Mouse (Mus musculus) frontal cortex, postnatal 36 days (tissue): ENCODE data around the gene Fgfr2.

Experiments
- DNase-seq, 2 experiments: peaks; one replicate each; pipeline ENCODE4 v3.0.0; 2022; ENCODE audit warnings: low spot score in 2 of 2

The Fgfr2 gene

GRCm38 (mm10) chr7:132338350-132338749 is 784.8 kb downstream of the Fgfr2 start:
- no peak for DNase-seq

- no peak for DNase-seq
Observed at GRCm38 (mm10) chr7:132337268-132337917, 785.8 kb downstream of the Fgfr2 start.

DNA sequence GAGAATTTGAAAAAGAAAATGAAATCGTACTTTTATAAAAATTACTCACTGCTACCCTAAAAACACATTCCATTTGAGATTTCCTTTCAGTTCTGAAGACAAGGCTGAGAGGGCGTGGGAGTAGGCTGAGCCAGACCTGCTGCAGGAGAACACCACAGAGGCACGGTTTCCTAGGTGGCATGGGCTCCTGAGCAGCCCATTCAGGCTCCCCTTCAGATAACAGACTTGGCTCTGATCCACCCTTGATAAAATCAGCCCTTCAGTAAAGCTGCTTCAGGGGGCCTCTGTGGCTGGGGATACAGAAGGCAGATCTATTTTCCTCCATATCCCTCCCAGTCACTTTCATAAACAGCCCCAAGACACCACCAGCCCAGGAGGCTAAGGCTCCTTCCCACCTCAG is 786.4 kb downstream of the Fgfr2 start:
- peak; percentile 36 to 47 for DNase-seq

DNA sequence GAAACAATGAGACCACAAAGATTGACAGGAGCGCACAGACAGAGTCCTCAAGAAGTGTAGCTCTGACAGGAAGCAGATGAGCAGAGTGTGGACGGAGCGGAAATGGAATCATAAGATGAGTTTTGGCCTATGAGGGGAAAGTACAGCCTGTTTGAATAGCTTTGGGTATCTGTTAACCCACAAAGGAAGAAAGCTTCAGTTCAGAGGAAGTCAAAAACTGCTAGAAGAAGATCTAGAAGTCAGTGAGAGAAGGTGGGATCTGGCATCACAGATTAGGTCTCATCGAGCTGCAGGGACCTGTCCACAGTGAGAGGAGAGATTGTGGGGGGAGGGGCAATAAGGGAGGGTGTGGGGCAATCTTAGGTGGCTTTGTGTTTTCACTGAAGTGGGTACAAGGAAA is 787.8 kb downstream of the Fgfr2 start:
- DNase-seq = no peak

GRCm38 (mm10) chr7:132333078-132333477 is 790.1 kb downstream of the Fgfr2 start:
- DNase-seq = no peak

DNA sequence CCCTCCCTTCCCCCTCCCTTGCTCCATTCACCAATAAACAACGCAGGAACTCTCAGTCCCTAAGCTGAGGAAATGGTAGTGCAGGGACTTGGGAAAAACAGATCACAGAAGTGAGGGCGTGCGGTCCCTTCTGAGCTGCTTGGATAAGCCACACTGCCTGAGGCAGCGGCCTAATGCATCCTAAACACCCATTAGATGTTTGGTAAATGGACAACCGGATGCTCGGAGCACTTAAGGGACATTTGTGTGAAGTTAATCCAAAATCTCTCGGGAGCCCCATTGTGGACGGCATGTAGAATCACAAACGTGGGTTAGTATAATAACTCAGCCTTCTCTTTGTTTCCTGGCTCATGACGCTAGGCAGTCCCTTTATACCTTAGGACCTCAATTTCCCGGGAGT is 791.0 kb downstream of the Fgfr2 start:
- no peak for DNase-seq

DNA sequence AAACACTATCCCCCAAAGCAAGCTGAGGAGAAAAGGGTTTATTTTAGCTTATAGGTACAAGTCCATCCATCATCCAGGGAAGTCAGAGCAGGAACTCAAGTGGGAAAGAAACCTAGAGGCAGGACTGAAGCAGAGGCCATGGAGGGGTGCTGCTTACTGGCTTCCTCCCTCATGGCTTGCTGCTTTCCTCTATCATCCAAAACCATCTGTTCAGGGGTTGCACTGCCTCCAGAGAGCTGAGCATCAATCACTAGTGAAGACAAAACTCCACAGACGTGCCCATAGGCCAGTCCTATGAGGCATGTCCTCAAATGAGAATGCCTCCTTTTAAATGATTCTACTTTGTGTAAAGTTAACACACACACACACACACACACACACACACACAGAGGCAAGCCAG is 793.0 kb downstream of the Fgfr2 start:
- DNase-seq = no peak

DNA sequence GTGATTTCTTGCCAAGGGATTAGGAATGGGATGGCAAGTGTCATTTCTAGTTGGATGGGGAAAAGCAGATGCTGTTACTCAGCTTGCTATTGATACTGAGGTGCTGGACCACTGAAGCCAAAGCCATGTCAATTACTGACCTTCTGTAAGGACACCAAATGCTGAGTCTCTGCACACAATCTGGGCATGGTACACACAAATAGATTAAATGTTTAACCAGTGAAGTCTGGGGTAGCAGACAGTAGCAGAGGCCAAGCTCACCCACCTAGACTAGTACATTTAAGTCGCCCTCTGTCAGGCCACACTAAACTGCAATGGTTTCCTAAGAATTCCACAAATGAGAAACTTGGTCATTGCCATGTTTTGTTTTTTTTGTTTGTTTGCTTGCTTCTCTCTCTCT is 794.5 kb downstream of the Fgfr2 start:
- no peak for DNase-seq

DNA sequence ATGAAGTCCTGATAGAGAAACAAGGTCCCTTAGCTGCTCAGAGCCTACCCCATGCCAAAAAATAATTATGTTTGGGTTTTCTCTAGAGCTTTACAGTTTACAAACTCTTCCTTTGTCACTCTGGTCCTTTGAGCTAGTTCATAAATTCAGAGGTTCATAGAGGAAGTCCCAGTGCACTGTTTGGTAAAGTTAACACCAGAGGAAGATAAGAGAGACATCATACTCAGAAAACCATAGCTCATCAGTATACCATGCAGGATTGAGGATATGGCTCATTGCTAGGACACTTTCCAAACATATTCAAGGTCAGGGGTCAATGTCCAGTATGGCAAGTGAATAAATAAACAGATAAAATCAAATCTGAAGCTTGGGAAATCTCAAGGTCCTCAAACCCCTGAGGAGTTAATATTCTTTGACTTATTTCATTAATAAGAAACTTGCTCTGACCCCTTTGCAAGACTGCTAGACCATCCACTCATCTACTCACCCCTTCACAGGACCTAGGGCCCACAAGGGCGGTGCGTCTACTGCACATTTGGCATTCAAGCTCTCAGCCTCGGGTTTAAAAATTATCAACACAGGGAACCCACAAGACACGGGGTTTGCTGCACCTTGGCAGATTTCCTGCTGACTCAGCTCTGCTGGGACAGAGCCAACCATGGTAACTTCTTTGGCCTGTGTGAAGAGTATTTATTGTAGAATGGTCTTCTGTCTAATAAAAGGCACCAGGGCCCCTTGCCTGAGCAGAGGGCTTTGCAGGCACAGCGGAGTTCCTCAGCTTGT is 797.4 kb downstream of the Fgfr2 start:
- no peak for DNase-seq

GRCm38 (mm10) chr7:132323430-132323829 is 799.7 kb downstream of the Fgfr2 start:
- no peak for DNase-seq

DNA sequence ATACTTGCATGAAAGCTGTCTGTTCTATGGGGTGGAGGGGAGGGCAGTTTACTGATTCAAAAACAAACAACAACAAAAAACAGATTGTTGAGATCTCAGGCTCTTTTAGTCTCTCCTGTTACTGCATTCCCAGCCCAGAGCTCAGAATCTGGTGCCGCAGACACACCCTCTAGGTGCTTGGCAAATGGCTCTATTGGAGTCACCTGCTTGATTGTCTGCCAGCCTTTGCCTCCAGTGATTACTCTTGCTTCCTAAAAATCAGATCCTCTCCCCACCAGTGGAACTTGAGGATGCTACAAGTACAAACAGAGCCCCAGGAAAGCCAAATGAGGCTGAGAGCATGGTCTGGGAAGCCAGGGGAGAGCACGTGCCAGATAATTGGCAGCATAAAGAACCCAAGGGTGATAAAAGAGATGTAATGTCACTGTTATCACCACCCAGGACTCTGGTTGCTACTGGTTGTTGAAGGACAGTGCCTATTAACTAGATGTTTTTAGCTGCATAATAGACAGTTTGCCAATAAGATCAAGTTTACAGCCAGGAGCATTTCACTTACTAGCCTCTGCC is 801.7 kb downstream of the Fgfr2 start:
- no peak for DNase-seq

DNA sequence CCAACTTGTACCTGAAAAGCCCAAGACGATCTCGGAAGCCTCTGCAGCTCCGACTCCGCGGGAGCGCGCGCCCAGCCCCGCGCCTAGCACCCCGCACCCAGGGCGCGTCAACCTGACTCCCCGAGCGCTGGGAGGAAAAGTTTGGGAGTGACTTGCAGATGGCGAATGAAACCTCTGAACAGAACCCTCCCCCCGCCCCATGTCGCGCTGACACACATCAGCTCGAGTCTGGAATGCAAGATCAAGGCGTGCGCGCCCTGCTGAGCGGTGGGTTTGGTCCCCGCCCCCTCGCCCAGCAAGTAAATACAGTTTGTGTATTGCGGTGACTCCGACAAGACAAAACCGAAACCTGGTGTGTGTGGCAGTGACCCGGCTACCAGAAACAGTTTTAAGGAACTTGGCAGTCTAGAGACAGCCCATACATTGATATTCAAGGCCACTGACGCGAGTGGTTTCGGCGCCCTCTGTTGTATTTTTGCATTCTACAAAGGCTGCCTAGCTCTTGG is 806.1 kb downstream of the Fgfr2 start, which contains the start of gene Chst15:
Chst15 (minus strand) TSS at position 193 of the 506 bp plus-strand sequence.
- peak; percentile 61 to 63 for DNase-seq

DNA sequence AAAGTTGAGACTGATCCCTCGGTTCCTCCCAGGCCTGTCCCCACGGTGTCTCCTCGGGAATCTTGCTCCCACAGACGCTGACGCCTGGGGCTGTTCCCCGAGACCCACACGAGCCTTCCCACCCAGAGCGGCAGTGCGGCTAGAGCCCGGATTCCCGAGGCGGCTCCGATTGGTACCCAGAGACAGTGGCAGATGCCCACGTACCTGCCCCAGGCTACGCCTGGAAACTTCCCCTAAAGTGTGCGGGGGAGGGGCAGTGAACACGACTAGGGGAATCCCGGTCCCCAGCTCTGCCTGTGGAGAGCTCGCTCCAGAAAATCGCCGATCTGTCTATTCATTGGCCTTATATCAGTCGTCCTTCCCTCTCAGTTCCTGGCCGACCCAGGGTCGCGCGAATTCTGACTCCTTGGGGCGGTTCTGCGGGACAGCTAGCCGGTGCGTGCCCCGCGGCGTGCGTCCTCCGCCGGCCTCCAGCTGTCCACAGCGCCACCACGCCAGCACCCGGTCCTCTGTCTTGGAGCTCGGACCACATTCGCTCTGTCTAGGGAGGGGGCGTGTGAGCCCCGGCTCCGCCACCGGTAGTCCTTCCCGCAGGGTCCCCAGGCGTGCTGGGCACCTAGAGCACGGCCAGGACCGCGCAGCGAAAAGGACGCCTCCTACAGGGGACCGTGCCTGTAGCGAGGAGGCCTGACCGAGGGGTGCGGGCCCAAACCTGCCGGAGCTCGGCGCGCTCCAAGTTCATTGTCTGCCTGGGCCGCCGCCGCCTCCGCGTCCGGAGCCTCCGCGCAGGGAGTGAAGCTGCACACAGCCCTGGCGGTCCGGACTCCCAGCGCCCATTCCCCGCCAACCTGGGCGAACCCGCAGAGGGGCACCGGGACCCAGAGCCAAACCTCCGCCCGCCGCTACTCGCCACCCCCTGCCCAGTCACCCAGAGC is 806.8 kb downstream of the Fgfr2 start:
- DNase-seq = peak; percentile 65 to 70

DNA sequence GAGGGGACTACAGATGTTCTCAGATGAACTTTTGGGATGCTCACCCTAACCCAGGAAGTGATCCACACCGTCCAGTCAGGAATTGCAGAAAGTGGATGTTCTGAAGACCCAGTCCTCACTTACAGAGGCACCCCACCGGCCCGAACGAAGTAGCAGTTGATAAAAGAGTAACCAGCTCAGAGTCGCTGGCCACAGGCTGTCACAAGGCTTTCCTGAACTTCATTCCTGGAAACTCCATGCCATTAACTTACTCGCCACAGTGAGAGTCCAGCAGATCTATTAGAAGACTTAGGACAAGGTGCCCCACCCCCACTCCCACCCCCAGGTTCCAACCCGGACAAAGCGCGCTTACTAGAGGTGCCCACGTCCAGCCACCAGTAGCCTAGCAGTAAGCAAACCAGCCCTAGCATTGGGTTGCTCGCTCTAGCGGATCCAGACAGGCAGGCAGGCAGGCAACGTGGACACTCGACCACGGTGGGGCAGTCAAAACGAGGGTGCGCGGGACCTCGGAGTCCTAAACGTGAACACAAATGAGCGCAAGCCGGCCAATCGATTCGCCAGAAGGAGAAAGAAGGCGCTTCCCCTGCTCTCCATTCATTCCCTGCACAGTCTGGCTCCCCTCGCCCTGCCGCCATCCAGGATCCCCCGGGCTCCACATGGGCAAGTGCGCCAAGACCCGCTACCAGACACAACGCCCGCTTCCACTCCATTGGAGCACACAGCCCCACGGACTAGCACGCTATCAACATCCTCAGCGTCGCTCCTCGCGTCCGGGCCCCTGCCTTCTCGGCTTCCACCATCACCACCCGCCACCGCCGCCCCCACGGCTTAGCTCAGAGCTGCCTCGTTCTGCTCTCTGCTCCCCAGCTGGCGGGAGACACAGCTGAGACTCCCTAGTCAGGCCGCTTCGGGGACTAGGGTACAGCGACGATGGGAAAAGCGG is 807.7 kb downstream of the Fgfr2 start:
- peak in 1 of 2 experiments; percentile 62 for DNase-seq

GRCm38 (mm10) chr7:132312396-132312795 is 810.8 kb downstream of the Fgfr2 start:
- DNase-seq = peak; percentile 75 to 76

DNA sequence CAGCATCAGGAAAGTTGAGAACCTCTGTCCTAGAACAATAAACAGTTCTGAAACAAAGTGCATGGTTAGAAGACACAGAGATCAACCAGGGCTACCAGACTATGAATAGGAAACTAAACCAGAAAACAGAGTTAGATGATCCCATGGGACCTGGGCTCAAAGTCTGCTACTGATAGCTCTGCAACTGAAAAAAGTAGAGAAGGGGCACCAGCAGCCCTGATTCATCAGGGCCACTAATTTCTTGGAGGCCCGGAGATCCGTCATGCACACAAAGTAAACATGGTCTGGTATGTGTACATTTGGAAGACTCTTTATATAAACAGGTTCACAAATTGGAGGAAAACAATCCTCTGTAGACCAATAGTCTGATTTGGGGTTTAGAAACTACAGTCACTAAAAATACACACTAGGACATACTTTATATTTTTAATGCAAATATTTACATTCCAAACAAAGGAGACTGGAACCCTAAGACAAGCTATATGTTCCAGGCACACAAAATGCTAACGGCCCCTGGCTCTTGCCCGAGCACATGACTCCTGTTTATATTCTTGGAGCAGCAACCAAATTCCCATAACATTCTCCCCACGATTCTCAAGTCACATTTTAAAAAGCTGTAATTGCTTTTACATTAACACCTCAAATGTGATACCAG is 814.5 kb downstream of the Fgfr2 start:
- DNase-seq = no peak

DNA sequence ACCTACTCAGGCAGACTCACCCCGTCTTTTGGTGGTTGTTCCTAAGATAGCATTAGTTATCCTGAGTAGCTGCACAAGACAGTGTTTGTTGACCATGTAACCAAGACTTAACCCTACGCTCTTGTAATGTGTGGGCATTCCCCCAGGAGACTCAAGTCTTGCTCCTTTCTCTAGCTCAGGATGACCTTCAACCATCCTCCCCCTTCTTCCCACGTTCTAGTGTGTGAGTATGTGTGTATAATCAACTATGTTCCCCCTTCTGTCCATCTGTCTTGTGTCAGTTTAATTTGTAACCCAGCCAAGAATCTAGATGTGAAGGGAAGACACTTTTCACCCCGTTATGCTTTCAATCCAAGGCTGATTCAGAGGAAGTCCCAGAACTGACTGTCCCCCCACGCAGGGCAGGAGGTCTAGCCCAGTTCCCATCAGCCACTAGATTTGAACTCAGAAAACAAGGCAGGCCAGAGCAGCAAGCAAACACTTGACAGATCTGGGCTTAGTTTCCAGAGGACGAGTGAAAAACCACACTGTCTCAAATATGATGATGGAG is 815.4 kb downstream of the Fgfr2 start:
- DNase-seq = no peak

- no peak for DNase-seq
Observed at GRCm38 (mm10) chr7:132306671-132307412, 816.3 kb downstream of the Fgfr2 start.
